Mouse (Mus musculus) liver, embryonic 16.5 days (tissue): ENCODE results near the gene Gab3. TPM values are rescaled to one million over a fixed set of nuclear protein-coding genes. Genes with fewer than 3 reads are reported as not detected.

Source experiments
- polyA plus RNA-seq: library from polyadenylated mRNA; unstranded; fragments of >200 nt; fragmentation: Nextera tagmentation; extraction: Ambion mirVana; gene quantifications from 2 replicates; pipeline ENCODE4 v1.2.1, GENCODE M21; 2015

The Gab3 gene
- polyA plus RNA-seq, 1 experiment from 2014 or later: 1.4 TPM

Other genes starting within 250 kb of the Gab3 start
- gene Gm5936, start 248.3 kb downstream of the Gab3 start, polyA plus RNA-seq: not detected in 2 replicates
- 60.2 and 67.1 TPM in 2 replicates for gene Dkc1, start 10.4 kb upstream of the Gab3 start, polyA plus RNA-seq
- gene Mpp1, start 45.6 kb upstream of the Gab3 start, polyA plus RNA-seq: 155 and 158 TPM in 2 replicates
- gene Smim9, start 78.3 kb upstream of the Gab3 start, polyA plus RNA-seq: not detected in 2 replicates